Mouse (Mus musculus): ENCODE data around the gene Eci1. TPM values are rescaled to one million over a fixed set of nuclear protein-coding genes. Genes with fewer than 3 reads are reported as not detected.

The Eci1 gene
- polyA plus RNA-seq, 1 experiment: 87.3 TPM

DNA sequence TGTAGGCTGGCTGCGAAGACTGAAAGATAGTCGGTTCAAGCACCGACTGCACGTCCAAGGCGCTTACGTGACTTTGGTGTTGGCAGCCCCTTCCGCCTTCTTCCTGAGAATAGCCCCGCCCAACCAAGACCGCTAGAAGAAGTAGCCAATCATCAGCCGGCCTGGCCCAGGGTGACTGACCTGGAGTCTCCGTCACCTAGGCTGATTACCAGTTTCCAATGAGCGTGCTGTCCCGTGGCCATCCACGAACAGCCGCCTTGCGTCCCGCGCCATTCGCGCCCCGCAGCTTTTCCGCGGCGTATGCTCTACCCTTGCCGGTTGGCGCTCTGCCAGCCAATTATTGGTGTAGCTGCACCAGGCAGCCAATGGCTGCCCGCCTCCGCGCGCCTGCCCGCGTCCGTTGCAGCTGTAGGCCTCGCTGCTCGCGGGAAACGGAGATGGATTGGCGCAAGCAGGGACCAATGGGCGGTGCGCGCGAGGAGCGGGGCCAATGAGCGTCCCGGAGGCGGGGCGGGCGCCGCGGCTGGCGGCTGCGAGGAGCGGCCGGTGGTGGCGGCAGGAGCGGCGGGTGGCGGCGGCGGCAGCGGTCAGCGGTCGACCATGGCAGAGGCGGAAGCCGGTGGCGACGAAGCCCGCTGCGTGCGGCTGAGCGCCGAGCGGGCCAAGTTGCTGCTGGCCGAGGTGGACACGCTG, 43.6 kb downstream of the Eci1 start, which contains the start of the genes E4f1 and Pgp:
E4f1 (minus strand) TSS at position 404 of the 693 bp plus-strand sequence.
Pgp (plus strand) TSS at position 483 of the 693 bp plus-strand sequence.
- 1% methylated on average over 75 of the region's 75 CpGs for WGBS

DNA sequence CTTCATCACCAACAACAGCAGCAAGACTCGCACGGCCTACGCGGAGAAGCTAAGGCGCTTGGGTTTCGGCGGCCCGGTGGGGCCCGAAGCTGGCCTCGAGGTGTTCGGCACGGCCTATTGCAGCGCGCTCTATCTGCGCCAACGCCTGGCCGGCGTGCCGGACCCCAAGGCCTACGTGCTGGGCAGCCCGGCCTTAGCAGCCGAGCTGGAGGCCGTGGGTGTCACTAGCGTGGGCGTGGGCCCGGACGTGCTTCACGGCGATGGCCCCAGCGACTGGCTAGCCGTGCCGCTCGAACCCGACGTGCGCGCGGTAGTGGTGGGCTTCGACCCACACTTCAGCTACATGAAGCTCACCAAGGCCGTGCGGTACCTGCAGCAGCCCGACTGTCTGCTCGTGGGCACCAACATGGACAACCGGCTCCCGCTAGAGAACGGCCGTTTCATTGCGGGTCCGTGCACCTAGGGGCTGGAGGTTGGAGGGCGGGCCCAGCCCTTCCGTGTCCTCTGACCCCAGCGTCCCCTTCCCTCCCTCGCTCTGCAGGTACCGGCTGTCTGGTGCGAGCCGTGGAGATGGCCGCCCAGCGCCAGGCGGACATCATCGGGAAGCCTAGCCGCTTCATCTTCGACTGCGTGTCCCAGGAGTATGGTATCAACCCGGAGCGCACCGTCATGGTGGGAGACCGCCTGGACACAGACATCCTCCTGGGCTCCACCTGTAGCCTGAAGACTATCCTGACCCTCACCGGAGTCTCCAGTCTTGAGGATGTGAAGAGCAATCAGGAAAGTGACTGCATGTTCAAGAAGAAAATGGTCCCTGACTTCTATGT, 44.5 kb downstream of the Eci1 start:
- DNase-seq (ENCODE audit: low read depth, low spot score): no peak
- under 1% methylated on average over 68 of the region's 68 CpGs for WGBS

More for the DNA sequence above, 43.6 kb downstream of the Eci1 start, which contains the start of the genes E4f1 and Pgp:
- DNase-seq (ENCODE audit: low read depth, low spot score): peak; percentile 87

DNA sequence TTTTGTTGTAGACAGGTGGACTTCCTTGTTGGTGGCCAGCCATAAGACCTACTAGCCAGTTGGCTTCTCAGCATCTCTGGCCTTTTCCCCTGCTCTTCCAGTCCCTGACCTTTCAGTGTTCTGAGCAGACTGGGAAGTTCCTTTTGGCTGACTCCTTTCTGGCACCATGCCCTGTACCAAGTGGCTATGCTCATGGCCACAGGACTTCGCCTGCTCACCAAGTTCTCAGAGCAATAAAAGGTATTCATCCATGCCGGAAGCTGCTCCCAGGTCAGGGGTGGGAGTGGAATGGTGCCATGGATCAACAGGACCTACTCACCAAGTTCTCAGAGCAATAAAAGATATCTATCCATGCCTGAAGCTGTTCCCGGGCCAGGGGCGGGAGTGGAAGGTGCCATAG, 46.1 kb downstream of the Eci1 start:
- DNase-seq (ENCODE audit: low read depth, low spot score): peak; percentile 97
- 18% methylated on average over 4 of the region's 4 CpGs for WGBS

DNA sequence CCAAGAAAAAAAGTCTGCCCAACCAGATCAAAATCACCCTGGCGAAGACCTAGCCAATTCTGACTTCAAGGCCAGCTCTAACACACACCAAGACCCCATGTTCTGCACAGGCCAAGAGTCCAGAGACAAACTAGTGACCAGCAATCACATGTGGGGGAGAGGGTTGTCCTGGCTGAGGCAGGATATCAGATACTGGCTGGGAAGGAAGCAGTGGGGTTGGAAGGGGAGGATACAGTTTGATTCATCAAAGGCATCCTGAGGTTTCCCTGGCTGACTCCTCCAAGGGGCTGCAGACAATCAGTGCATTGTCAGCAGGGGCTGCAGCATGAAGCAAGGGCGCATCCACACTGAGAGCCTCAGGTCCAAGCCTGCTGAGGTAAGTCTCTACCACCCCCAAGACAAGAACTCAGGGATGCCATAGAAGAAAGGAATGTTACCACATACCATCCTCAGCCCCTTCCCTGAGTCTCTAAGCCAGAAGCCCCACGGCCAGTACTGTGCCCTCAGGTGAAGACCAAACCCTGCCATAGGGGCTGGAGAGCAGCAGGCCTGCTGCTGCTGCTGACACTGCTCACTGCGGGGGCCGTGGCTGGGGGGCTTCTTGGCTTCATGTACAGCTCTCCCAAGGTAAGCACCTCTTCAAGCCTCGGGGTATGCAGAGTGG, 47.3 kb downstream of the Eci1 start, which contains the start of gene Bricd5:
Bricd5 (plus strand) TSS at position 273 of the 664 bp plus-strand sequence.
- 61% methylated on average over 6 of the region's 6 CpGs for WGBS
- DNase-seq (ENCODE audit: low read depth, low spot score): no peak

DNA sequence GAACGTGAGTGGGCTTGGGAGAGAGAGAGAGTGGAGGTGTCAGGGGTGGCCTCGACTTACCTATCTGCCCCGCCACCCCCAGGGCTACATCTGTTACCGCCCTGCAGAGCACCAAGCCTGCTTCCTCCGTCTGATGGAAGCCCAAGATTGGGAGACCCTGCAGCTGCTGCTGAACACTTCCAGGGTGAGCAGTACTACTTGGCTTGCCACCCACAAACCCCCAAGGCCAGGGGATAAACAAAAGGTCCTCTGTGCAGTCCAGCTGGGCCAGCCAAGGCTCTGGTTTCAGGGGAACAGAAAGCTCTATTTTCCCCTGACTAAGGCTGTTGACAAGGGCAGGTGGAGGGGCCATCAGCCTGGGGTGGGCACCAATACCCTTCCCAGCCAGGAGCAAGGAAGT, 48.1 kb downstream of the Eci1 start:
- 83% methylated on average over 5 of the region's 5 CpGs for WGBS
- DNase-seq (ENCODE audit: low read depth, low spot score): no peak

DNA sequence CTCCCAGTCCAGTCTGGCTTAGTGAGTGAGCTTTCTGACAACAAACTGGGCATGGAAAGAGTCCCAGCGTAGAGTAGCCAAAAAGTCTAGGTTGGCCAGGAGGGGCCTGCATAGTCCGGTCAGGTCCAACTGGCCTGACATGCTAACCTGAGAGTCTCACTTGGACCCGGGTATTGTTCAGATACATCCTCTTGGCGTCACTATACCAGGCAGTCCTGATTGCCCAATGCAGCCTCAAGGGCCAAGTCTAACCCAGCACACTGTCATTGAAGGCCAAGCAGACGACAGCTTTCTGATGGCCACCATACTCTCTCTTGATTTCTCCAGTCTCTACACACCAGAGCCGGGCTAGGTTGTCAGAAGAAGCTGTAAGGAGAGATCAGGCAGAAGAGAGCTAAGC, 49.1 kb downstream of the Eci1 start:
- no peak for DNase-seq (ENCODE audit: low read depth, low spot score)
- WGBS: 86% methylated on average over 6 of the region's 6 CpGs

DNA sequence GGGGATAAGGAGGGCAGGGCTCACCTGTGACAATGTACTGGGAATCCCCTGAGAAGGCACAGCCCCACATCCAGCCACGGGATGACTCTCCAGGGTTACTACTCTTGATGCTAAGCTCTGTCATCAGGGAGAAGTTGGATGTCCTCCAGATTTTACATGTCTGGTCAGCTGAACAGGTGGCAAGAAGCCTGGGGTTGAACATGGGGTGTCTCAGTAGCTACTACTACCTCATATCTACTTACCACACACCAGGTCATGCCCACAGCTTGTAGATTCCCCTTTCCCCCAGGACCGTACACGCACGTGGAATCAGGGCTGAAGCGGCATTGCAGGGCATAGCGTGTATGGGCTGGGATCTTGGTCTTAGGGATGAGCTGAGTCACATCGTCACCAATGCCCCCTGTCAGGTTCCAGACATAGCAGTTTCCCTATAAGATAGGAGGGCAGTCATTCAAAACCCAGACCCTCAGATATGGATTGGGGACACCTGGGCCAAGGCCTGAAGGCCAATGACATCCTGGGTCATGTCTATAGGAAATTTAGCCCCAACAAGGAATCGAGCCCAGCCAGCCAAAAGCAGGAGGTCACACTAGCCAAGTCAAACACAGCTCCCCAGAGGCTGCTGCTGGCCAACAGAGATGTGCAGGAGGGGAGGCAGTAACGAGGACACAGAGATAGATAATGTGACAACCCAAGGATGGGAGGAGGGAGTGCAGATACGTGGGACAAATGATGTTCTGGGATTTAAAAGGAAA, 49.8 kb downstream of the Eci1 start:
- DNase-seq (ENCODE audit: low read depth, low spot score): no peak
- 87% methylated on average over 10 of the region's 10 CpGs for WGBS

DNA sequence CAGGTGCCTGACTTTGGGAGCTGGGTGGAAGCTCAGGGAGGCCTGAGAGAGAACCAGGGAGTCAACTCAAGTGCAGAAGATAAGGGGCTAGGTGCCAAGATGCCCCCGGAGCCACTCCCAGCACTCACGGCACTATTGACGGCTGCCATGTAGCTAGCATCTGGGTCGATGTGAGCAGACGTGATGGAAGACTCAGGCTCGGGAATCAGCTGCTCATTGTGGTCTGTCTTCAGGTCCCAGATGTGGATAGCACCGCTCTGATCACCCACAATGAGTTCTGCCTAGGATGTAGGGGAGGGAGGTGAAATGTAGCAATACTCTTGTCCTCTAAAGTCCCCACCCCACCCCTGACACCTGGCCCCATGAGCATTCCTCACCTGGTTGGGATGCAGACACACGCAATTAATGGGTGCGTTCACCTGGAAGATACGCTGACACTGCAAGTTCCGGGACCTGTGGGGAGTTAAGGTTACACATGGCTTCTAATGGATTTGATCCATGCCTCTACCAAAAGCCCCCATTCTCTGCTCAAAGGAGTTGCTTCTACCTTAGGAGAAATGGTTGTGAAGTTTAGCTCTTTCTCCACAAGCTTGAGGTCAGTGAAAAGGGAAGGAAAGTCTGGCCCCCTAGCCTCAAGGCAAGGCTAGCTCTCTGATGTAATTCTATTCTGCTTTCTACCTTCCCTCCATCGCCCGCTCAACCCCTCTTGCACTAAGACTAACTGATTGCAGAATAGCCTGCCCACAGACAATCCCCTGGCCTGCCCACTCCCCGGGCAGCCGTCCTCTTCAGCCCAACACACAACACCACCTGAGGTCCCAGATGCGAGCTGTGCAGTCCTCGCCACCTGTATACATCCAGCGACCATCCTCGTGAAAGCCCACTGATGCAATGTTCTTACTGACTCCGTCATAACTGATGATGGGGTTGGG, 50.9 kb downstream of the Eci1 start:
- DNase-seq (ENCODE audit: low read depth, low spot score): no peak
- WGBS: 87% methylated on average over 20 of the region's 20 CpGs

DNA sequence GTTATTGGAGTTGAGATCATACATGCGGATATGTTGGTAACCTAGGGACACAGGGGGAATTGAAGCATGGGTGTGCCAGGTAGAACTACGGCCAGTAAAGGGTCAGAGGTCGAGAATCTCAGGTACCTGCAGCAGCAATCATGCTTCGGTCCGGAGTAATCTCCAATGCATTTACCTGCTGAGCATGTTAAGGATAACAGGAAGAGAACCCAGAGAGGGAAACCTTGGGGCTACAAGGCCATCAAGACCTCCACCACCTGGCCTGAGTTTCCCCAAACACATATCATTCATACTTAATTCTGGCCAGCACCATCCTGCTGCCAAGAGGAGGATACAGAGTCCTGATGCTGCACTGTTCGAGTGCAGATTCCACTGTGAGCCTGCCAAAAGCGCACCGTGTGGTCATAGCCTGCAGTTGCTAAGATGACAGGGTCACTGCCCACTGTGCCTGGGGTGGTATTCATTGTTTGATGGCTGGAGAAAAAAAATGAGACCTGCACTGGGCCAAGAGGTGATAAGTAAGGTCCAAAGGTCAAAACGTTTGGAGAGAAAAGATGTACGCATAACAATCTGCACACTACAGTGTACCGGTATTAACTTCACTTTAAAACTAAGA, 51.7 kb downstream of the Eci1 start:
- 17% methylated on average over 11 of the region's 11 CpGs for WGBS
- no peak for DNase-seq (ENCODE audit: low read depth, low spot score)

DNA sequence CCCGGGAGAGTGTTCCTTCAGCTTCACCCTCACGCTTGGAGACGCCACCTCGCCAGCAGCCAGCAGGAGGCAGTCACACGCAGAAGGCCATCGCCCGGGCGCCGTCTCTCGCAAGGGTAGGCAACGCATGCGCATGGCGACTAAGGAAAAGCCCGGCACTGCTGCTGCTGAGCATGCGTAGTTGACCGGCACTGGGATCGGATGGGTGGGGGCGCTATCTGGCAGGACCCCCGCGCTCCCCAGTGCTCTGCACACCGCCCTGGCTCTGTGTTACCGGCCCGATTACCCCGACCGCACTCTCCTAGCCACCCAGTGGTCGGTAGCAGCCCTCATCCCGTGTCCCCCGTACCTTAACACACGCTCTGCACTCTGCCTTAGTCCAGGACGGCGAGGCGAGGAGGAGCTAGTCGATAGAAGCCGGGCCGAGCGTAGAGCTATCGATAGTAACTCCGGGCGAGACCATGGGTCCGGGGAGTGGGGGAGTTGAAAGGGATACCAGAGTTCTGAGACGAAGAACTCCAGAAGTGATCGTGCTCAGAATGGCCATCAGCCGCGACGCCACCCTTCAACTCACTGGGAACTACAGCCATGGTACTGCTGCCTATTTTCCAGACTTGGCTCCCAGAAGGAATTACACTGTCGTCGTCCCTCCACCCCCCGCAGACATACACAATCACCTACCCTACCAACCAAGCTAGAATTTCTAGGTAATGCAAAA, 52.4 kb downstream of the Eci1 start, which contains the start of gene Mlst8:
Mlst8 (minus strand) TSS at position 416 of the 718 bp plus-strand sequence.
- peak; percentile 78 for DNase-seq (ENCODE audit: low read depth, low spot score)
- WGBS: under 1% methylated on average over 48 of the region's 48 CpGs

DNA sequence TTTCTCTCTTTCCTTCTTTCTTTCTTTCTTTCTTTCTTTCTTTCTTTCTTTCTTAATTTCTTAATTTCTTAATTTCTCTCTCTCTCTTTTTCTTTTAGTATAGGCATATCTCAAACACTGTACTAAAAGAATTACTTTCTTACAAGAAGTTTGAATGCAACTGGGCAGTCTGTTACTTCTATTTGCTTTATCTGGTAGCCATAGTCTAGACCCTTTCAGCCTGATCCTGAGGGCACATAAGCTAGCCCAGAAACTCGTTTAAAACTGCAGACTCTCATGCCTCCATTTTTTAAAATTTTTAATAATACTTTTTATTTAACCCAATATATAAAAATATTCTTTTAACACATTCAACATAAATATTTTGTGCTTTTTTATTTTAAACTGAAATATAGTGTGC, 53.0 kb downstream of the Eci1 start:
- 11% methylated on average over 1 of the region's 1 CpGs for WGBS
- DNase-seq (ENCODE audit: low read depth, low spot score): no peak

DNA sequence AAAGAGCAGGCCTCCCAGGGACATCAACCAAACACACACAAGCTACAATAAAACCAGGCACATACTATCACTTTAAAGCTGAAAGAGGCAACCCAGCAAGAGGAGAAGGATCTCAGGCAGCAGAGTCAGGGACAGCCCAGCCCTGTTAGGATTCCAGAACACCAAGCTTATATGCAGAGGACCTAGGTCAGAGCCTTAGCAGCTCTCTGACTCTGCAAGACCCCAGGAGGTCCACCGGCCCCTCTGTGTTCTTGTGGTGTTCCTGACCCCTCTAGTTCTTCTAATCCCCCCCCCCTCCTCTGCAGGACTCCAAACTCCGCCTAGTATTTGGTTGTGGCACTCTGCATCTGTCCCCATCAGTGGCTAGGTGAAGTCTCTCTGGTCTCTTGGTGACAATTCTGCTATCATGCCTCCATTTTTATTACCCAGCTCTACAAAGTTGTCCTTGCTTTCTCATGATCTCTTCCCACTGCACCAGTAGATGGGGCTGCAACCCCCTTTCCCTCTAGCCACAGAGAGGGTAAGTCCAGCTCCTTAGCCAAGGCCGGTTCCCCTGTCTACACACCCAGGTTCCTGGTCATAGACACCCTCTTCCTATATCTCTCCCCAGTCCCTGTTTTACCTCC, 53.9 kb downstream of the Eci1 start:
- no peak for DNase-seq (ENCODE audit: low read depth, low spot score)
- 59% methylated on average over 3 of the region's 3 CpGs for WGBS

DNA sequence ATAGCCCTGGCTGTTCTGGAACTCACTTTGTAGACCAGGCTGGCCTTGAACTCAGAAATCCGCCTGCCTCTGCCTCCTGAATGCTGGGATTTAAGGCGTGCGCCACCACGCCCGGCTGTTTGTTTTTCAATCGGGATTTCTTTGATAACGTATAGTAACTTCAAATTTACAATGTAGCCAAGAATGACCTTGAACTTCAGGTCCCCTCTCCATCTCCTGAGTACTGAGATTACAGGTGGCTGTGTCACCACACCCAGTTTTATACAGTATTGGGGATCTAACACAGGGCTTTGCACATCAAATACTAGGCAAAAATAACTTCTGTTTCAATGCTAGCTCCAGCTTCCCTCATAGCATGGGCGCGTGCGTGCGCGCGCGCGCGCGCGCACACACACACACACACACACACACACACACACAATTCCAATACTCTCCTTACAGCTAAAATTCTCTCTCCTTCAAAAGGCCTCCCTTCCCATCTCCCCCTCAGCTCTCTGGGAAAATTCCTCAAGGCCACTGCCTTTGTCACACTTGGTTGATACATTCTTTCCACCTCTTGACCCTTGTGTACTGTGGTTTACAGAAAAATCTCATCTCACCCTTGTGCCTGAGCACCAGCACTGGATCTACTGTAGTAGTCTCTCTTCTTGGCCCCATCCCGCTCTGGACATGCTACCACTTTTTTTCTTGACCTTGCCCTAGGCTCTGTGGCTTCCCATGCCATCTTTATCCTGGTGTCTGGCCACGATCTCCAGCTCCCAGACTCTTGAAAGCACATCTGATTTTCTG, 54.8 kb downstream of the Eci1 start:
- no peak for DNase-seq (ENCODE audit: low read depth, low spot score)
- 85% methylated on average over 20 of the region's 20 CpGs for WGBS

DNA sequence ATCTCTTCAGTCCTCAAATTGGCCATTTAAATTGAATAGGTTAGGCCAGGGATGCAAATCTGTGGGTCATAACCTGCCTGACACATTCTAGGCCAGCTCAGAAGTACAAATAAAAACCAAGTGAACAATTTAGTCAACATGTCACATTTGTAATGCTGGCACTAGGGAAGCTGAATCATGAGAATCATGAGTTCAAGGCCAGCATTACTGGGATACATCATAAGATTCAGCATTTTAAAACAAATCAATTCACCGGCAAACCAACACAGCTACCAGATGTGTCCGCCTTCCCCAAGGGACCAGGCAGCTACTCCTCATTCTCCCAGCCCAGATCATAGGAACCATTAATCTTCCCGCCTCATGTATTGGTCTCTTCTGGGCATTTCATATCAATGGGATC, 57.1 kb downstream of the Eci1 start:
- 94% methylated on average over 3 of the region's 3 CpGs for WGBS
- DNase-seq (ENCODE audit: low read depth, low spot score): no peak

DNA sequence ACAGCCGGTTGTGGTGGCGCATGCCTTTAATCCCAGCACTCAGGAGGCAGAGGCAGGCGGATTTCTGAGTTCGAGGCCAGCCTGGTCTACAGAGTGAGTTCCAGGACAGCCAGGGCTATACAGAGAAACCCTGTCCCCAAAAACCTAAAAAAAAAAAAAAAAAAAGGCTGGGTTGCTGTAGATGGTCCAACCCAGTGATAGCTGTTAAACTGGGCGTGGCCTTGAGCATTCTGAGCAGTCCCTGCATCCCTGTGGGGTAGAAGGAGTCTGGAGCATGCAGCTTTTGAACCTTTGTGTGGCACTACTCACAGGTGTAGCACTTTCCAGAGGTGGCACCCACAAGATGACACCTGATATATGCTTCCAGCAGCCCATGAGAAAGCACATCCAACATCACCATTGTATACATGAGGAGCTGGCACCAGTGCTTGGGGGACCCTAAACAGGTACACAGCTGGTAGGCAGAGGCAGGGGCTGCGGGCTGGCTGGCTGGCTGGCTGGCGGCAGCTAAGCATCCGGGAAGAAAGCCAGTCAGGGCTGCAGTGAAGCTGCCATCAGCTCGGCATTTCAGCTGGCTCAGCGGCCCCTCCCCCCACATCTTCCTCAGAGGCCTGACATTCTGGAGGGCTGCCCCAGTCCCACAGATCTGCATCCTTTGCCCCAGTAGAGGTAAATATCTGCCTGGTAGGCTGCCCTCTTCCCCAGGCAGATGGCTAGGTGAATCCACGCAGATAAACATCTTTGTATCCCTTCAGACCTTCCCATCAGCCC, 58.8 kb downstream of the Eci1 start:
- WGBS: 55% methylated on average over 11 of the region's 11 CpGs

More for the DNA sequence above, 58.8 kb downstream of the Eci1 start:
- no peak for DNase-seq (ENCODE audit: low read depth, low spot score)

All from large intestine, adult 2 months (tissue).